Mouse (Mus musculus): ENCODE data around the gene Col11a2.

Gene Col11a2

DNA sequence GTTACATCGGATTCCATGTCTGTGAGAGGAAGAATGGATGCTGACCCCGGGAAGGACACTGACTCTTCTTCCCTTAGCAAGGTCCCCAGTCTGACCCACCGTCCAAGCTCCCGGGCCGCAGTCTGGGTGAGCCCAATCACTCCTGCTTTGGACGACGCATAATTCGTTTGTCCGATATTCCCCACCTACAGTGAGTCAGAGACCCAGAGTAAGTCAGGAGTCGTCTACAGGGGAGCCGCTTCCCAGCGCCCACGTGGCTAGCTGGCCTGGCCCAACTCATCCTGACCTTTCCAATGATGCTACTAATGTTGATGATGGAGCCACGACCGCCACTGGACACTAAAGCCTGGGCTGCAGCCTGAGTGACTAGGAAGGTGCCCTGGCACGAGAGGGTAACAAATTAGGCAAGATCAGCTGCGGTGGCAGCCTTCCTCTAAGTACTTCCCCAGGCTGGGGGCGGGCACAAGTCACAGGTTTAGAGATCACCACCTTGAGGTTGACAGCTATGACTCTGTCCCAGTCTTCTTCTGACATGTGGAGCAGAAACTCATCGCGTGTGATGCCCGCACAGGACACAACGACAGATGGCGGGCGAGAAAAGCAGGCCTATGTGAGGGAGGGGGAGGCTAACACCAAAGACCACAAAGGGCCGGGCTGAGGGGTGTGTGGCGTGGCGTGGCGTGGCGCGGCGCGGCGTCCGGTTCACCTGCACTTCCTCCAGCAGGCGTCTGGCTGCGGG, 12.2 kb upstream of the Col11a2 start:
- DNase-seq = no peak

DNA sequence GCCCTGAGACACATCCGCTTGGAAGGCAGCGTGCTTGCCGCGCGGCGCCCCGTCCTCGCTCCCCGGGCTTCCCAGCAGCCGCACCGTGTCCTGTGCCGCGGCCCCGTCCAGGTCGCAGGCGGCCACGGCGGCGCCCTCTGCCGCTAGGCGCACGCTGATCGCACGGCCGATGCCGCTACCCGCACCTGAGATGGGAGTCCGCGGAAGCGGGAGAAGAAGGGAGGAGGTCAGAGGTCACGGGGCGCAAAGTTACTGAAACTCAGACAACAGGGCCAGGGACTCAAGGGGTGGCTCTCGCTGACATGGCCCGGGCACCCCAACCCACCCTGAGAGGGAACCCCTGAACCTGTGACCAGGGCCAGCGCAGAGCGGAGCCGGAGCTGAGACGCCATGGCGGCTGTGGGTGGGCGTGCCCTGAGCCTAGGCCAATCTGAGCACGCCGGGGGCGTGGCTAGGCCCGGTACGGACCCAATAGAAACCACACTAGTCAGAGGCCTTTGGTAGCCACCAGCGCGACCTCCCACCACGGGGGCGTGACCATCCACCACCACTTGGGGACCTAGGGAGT, 11.5 kb upstream of the Col11a2 start, which contains the start of gene H2-Ke6:
Gene H2-Ke6, minus strand, starts transcription at position 405 of the 568 bp plus-strand sequence.
- peak; percentile 91 for DNase-seq

- DNase-seq = no peak
Measured at GRCm38 (mm10) chr17:34028501-34029149, 10.6 kb upstream of the Col11a2 start.

DNA sequence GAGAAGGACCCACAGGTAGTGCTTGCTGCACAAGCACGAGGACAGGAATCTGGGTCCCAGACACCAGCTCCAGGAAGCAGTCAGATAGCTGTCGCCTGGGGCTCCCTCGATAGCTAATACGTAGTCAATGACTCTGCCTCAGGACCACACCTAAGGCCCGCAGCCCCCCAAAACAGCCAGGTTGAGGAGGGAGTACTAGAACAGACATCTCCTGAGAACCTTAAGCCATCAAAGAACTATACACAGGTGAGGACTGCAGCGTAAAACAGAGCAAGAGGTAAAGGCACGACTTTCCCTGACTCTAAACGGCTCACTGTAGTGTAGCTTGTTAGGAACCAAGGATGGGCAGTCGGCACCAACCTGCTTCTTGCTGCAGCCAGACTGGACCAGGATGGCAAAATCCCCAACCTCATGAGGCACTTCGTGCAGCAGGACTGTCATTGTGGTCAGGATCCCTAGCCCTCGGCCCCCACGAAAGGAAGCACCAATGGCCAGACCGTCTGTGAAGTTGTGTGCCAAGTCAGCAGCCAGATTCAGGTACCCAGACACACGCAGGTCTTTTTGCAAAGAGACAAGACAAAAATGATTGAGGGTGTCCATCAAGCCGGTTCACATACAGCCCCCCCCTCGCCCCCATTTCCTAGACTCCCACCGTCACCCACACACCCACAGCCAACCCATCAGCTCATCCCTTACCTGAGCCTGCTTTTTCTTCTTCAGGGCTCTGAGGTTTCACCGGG, 9.9 kb upstream of the Col11a2 start:
- no peak for DNase-seq

DNA sequence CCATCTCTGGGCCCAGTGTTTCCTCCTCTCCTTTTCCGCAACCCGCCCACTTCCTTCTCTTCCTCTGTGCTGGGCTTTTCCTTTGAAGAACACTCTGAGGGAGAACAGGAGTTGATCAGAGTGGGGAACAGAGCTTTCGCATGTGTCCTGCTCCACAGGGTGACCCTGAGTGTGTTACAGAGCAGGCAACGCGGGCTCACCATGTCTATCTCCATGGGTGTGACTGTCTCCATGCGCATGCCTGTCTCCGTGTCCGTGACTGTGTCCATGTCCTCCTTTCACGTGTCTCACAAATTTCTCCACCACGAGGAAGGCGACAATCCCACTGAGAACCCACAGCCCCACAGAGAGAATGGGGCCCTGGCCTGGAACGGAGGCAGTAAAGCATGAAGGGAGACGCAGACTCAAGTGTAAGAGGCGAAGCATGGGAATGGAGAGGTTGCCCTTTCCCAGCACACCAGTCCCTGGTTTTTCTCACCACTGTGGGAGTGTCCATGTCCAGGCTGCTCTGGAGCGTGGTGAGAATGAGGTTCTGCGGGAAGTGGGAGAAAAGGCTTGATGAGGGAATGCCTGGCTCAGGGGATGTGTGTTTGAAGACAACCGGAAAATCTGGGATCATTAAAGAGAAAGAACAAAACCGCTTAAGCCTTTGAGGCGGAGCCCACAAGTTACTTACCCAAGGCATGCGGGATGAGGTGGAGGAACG, 9.2 kb upstream of the Col11a2 start:
- DNase-seq = no peak

- DNase-seq = no peak
Measured at GRCm38 (mm10) chr17:34030861-34031326, 8.3 kb upstream of the Col11a2 start.

DNA sequence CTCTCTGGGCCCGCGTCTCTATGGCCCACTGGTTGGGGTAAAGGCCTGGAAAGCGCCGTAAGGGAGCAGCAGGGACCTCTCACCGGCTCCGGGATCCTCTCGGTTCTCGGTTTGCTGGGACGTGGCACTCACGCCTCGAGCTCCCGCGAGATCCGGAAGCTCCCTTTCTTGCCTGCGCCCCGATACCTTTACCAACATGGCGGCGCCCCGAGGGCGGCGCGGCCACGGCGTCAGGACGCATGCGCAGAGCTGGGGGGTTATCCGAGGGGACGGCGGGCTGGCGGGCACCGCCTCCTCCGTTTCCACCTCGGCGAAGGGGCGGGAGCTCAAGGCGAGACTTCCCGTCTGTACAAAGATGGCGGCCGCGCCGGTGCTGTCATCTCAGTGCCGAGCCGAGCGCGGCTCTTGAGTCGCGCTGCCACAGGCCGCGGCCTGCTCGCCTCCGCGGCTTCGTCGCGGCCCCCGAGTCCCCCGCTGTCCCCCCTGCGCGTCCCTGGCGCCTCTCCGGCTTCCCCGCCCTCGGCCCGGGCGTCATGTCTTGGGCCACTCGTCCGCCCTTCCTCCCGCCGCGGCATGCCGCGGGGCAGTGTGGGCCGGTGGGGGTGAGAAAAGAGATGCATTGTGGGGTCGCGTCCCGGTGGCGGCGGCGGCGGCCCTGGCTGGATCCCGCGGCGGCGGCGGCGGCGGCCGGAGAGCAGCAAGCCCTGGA, 7.6 kb upstream of the Col11a2 start, which contains the start of the genes Slc39a7 and Rxrb:
Gene Slc39a7, minus strand, starts transcription at position 218 of the 709 bp plus-strand sequence.
Gene Rxrb, plus strand, starts transcription at position 348 of the 709 bp plus-strand sequence.
- peak; percentile 99 for DNase-seq

- DNase-seq = peak; percentile 70
Measured at GRCm38 (mm10) chr17:34032174-34032632, 7.0 kb upstream of the Col11a2 start.

GRCm38 (mm10) chr17:34032806-34033205, 6.4 kb upstream of the Col11a2 start:
- DNase-seq = no peak

GRCm38 (mm10) chr17:34033441-34033840, 5.8 kb upstream of the Col11a2 start:
- DNase-seq = no peak

GRCm38 (mm10) chr17:34034064-34034463, 5.2 kb upstream of the Col11a2 start:
- DNase-seq = peak; percentile 75

GRCm38 (mm10) chr17:34035517-34035916, 3.7 kb upstream of the Col11a2 start:
- DNase-seq = no peak

GRCm38 (mm10) chr17:34036647-34037046, 2.6 kb upstream of the Col11a2 start:
- DNase-seq = no peak

DNA sequence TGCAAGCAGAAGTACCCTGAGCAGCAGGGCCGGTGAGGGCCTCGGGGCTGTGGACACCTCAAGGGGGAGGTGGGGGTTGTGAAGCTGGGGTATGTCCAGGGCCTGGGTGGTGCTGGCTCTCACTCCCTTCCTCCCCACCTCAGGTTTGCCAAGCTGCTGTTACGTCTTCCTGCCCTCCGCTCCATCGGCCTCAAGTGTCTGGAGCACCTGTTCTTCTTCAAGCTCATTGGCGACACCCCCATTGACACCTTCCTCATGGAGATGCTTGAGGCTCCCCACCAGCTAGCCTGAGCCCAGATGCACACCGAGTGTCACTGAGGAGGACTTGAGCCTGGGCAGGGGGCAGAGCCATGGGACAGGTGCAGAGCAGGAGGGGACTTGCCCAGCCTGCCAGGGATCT, 2.0 kb upstream of the Col11a2 start:
- DNase-seq = no peak

GRCm38 (mm10) chr17:34038440-34038839, 797 bp upstream of the Col11a2 start:
- DNase-seq = no peak

DNA sequence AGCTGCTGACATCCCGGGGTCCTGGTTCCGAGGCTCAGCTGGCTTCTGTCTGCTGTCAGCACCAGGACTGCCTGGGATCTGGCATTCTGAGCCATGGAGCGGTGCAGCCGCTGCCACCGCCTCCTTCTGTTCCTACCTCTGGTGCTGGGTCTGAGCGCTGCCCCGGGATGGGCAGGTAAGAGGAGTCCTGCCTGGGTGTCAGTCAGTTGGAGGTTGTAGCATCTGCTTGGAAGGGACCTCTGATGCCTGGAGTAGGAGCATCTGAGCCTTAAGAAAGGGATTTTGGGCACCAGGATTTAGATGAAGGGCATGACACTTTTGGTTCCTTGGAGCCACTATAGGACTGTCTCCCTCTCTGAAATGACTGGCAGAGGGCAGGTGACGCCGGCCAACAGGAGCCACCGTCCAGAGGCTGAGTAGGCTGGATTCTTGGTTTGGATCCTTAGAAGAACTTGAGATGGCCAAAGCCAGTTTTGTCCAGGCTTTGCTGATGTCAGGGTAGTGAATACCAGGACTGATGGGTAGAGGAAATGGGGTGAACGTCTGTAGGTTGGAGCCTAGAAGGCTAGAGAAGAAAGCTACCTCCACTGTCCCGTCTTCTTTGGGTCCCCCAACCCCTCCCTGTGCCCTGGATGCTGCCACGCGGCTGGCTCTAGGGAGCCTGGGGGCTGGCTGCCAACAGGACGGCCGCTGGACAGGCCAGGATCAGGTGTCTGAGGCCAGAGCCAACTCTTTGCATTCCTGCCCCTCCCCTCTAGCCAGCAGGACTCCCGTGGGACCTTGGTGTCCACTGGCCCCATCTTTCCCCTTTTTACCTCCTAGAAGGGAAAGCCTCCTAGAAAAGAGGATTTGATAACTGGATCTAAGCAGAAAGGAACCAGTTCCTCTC, 569 bp downstream of the Col11a2 start:
- no peak for DNase-seq

- DNase-seq = no peak
Measured at GRCm38 (mm10) chr17:34045941-34046340, 6.7 kb downstream of the Col11a2 start.

DNA sequence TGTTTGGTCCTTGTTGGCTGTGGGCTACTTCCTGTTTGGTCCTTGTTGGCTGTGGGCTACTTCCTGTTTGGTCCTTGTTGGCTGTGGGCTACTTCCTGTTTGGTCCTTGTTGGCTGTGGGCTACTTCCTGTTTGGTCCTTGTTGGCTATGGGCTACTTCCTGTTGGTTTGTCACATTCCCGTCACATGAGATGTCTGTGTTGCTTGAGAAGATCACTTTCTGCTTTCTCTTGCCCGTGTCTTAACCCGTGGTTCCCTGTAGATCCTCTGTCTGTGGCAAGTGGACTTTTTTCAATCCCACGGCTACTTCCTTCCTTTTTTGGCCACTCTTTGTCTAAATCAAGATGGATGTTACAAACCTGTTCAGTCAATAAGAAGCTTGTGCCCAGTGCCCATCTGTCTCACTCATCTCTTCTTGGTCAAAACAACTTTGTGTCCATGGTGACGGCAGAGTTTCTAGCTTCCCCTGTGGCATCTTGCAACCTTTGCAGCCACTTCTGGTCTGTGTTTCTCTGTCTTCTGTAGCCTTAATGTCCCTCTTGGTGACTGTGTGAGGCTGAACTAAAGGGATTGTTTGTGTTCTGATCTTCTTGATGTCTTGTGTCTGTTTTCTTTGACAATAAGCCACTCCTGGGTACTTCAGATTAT, 8.3 kb downstream of the Col11a2 start:
- DNase-seq = no peak

GRCm38 (mm10) chr17:34057224-34057623, 18.0 kb downstream of the Col11a2 start:
- no peak for DNase-seq

DNA sequence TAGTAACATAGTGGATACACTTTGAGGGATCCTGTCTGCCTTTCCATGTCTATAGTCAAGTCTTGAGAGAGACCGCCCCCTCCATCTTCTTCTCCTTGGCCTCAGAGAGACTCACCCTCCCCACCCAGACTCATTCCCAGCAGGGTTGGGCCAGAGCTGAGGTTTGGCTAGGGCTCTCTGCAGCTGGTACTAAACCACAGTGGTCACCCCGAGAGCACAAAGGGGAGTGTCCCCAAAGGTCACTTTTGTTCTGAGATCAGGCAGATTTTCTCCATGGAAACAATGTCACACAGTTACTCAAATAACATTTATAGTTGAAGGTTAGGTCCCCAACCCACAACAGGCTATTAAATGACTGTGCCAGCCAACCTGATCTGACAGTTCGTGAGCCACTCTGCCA, 29.6 kb downstream of the Col11a2 start:
- DNase-seq = no peak
